Mouse (Mus musculus): ENCODE measurements at regions not wholly inside any gene's neighbourhood (a gene's known extent, or its start where the extent isn't known, plus 50 kb on each side); places are given as distances from the start of the nearest gene placed in this dataset.

DNA sequence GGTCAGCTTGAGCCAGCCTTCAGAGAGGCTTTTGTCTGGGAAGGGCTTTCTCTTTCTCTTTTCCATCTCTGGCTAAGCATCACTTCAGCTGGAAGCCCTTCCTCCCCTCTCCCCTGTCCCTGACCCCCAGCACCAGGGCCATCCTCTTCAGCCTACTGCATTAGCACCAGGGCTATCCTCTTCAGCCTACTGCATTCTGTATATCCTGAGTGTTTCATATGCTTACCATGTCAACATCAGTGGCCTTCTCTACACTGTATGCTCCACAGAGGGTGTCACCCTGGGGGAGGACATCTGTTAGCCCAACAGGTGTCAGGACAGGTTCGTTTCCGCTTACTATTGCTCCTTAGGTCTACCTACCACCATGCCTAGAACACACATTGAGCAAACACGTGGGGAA lies 282.5 kb downstream of the Rps24 start:
- DNase-seq (ENCODE audit: low spot score), result no peak

- DNase-seq (ENCODE audit: low spot score), result no peak
Observed at GRCm38 (mm10) chr14:24770015-24770977, 283.4 kb downstream of the Rps24 start.

GRCm38 (mm10) chr14:24771663-24772062 lies 284.7 kb downstream of the Rps24 start:
- DNase-seq (ENCODE audit: low spot score), result no peak

DNA sequence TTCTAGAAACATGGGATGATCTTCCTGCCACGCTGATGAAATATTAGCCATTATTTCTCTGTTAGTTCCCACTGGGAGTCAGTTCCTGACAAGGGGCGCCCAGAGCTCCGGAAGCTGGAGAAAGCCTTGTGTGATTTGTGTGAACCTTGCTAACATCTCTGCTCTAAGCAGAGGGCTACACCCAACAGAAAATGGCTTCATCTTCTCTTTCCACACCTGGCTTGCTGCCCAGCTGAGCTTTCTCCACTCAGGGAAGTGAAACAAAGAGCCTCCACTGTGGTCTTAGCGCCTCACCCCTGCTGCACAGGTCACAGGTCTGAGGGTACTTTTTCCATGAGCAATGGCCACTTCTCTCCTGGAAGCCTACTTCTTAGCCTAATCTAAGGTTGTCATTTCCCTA lies 285.2 kb downstream of the Rps24 start:
- DNase-seq (ENCODE audit: low spot score), result no peak

DNA sequence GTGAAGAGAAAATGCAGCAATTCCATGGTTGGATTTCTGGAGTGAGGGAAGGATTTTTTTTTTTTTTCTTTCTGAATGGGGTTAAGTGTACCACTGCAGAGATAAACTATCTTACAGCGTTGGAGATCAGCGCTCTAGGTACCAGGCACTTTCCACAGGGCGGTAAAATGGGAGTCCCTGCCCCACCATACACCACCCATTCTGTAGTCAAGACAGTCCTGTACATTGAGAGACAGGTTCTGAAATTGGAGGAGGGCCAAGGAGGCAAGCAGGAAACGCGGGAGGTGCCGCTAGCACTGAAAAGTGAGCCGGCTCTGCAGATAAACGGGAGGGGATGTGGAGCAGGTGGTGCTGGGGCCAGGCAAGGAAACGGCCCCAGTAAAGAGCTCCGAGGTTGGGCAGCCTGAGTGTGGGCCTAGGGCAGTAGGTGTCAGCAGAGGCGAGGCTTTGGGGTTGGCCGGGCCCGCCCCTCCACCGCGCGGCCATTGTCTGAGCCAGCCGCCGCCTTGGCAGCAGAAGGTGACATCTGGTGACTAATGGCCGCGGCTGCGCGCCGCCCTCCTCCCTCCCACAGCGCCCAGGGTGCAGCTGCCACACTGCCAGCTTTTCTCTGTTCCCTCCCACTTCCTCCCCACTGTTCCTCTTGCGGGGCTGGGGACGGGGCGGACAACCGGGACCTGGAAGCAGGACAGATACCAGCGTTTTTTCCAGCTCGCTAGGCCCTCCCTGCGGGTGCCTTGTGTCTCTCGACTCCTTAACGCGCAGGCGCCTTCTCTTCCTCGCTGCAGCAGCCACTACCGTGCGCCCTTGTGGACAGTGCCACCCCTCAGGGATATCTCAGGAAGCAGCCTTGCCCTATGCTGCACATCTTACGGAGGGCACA lies 292.1 kb downstream of the Rps24 start:
- DNase-seq (ENCODE audit: low spot score), result peak; percentile 87

DNA sequence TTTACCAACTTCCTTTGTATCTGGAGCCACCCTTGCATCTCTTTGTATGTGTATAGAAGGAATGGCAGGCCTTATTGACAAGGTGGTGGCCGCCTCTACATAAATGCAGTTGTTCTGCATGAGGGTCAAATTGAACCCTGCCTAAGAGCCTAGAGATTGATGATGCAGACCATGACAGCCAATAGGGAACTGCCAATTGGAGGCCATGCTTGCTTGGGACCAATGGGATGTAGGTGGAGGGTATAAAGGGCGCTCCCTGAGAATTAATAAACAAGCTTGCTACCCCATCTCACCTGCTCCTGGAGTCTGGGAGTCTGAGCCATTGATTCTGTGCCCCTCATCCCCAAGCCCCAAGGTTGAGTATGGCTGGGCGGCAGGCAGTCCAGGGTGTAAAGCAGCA lies 294.7 kb downstream of the Rps24 start:
- no peak for DNase-seq (ENCODE audit: low spot score)

DNA sequence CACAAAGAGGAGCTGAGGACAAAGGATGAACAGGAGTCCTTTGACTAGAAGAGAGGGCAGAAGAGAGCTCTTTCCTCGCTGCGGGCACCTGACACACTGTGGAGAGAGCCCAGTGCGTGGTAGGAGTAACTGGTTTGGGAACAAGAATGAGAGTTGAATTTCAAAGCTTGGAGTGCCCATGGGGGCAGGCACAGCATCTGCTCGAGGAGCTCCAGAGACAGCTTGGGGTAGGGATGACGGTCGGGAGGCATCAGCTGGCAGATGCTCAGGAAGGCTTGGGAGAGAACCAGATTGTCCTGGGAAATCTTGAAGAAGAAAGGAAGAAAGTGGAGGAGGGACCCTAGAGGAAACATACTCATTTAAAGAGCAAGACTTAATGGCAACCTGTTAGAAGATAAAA lies 297.0 kb downstream of the Rps24 start:
- DNase-seq (ENCODE audit: low spot score), result peak; percentile 39

DNA sequence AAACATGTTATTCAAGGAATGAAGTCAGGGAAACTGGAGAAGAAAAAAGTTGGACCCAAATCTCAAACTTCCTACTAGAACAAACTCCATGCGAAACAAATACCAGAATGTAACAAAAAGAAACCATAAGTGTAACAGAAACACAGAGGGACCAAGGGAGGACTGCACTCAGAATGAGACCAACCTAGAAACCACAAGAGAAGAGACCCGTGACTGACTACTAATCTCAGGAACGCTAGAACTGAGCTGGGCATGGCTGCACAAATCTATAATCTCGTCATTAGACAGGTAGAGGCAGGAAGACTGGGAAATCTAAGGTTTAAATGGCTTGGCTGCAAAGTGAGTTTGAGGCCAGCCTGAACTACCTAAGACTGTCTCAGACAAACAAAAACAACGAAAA lies 298.5 kb downstream of the Rps24 start:
- DNase-seq (ENCODE audit: low spot score), result no peak

GRCm38 (mm10) chr14:24793375-24794285 lies 306.7 kb downstream of the Rps24 start:
- DNase-seq (ENCODE audit: low spot score), result peak; percentile 45

DNA sequence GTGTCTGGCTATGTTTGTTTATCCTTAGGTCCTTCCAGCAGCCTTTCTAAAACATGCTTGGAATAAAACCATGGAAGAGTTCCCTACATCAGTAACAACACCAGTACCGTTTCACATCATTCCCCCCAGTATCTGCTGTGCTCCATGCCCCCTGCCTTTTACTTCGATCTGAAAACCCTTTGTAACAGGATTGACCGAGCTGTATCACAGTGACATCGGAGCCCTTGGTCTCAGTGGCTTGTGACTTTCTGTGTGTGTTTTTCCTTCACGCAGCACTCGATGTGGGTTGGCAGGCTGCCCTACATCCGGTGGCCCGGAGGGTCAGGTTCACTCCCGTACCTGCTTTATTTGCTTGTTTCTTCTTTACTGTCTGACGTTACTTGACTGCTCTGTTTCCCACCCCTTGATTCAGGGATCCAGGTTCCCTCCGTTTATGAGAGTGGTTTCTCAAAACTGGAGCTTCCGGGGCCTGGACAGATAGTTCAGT lies 307.5 kb downstream of the Rps24 start:
- no peak for DNase-seq (ENCODE audit: low spot score)

DNA sequence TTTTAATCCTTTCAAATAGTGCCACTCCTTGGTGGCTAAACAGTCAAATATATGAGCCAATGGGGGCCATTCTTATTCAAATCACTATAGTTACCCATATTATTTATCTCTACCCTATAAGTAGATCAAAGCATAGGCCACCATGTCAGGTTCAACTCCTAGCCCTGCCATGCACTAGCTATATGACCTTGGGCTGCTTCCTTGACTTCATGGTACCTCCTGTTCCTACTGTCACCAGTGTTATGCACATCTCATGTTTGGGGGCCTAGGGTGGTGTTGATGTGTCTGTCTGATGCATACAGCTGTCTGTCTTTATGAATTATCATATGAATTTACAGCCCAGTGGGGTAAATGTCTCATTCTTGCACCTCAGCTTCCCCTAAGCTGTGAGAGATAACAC lies 310.6 kb downstream of the Rps24 start:
- no peak for DNase-seq (ENCODE audit: low spot score)

DNA sequence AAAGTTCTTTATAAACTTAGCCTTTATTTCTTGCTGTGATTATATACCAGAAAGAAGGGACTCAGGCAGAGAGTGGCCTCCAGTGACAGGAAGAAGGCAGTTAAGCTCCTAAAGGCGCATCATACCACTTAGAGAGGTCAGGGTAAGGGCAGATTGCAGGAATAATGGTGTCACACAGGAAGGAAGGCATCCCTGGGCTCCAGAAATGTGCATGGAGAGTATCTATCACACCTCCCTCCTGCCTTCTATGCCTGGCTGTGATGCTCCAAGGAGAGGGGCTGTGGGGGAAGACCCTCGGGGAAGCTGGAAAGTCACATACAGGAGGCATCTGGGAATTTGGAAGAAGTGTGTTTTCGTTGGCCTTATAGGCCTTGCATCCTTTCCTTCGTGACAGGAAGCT lies 311.1 kb downstream of the Rps24 start:
- no peak for DNase-seq (ENCODE audit: low spot score)

- no peak for DNase-seq (ENCODE audit: low spot score)
Observed at GRCm38 (mm10) chr14:24803001-24803655, 316.2 kb downstream of the Rps24 start.

GRCm38 (mm10) chr14:24807061-24807460 lies 320.1 kb downstream of the Rps24 start:
- no peak for DNase-seq (ENCODE audit: low spot score)

GRCm38 (mm10) chr14:24822876-24823567 lies 336.1 kb downstream of the Rps24 start:
- DNase-seq (ENCODE audit: low spot score), result peak; percentile 44

DNA sequence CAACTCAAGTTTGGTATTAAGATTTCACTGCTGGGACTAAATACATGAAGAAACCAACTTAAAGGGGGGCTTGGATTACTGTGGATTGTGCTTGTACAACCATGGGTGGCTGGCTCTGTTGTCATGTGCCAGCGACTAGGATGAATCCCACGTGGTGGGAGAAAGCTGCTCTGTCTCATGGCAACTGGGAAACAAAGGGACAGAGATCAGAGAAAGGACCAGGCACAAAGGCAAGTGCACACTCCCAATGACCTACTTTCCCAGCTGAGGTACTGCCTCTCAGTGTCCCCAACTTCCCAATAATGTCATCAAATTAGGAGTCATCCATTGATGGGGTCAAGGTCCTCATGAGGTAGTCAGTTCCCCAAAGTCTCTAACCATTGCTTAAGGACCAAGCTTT lies 337.4 kb downstream of the Rps24 start:
- no peak for DNase-seq (ENCODE audit: low spot score)

- no peak for DNase-seq (ENCODE audit: low spot score)
Observed at GRCm38 (mm10) chr14:24825722-24826386, 338.9 kb downstream of the Rps24 start.

- no peak for DNase-seq (ENCODE audit: low spot score)
Observed at GRCm38 (mm10) chr14:24826471-24827337, 339.8 kb downstream of the Rps24 start.

All from layer of hippocampus, adult 11-12 months (tissue).